Mouse (Mus musculus): Measurements from ENCODE around the gene Stab1.

DNA sequence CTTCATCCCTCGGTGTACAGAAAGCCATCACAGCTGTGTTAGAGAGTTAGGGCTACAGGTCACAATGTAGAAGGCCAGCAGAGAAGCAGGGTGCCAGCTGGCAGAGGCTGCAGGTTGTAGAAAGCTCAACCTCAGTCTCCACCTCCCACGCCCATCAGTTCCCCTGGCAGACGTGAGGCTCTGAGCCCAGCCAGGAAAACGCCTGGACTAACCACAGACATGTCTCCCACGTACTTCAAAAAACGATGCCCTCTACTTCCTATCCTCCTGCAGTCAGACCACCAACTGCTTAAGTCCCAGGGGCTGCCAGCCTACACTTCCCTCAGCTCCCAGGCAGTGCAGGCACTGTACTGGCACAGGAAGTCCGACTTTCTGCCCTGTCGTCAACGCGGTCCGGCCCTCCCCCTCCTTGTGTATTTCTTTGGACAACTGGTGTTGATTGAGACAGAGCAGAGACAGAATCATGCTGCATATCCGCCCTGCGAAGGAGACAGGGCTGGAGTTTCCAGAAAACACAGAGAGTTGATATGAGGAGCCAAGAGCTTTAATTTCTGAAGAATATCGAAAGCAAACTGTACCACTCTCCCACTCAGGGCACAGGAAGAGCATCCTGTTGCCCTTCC, 26.6 kb upstream of the Stab1 start:
- no peak for TF ChIP-seq CTCF (IDR thresholded peaks at IDR 0.05; ENCODE audit: low read depth, low read length)
- TF ChIP-seq GATA1 (IDR thresholded peaks at IDR 0.05; ENCODE audit: borderline replicate concordance, low read length), result no peak

Measured in G1E (cell line).